Mouse (Mus musculus) ES-E14 (cell line): ENCODE results near the gene Srgap2.

Source experiments
- CHD2 ChIP-seq: IDR thresholded peaks from 2 replicates; pipeline ENCODE4 v1.6.1; 2014; ENCODE audit warnings: mild to moderate bottlenecking, low read depth, low read length, inconsistent platforms
- HCFC1 ChIP-seq: IDR thresholded peaks from 2 replicates; pipeline ENCODE4 v1.6.1; 2012; ENCODE audit warnings: low read length, inconsistent platforms, borderline replicate concordance; ENCODE audit not compliant: insufficient read depth
- MAFK ChIP-seq: IDR thresholded peaks from 2 replicates; pipeline ENCODE4 v1.6.1; 2014; ENCODE audit warnings: mild to moderate bottlenecking, low read depth, low read length, inconsistent platforms; ENCODE audit not compliant: insufficient read depth
- ZNF384 ChIP-seq: IDR thresholded peaks from 2 replicates; pipeline ENCODE4 v1.6.1; 2012; ENCODE audit warnings: low read depth, low read length, inconsistent platforms

DNA sequence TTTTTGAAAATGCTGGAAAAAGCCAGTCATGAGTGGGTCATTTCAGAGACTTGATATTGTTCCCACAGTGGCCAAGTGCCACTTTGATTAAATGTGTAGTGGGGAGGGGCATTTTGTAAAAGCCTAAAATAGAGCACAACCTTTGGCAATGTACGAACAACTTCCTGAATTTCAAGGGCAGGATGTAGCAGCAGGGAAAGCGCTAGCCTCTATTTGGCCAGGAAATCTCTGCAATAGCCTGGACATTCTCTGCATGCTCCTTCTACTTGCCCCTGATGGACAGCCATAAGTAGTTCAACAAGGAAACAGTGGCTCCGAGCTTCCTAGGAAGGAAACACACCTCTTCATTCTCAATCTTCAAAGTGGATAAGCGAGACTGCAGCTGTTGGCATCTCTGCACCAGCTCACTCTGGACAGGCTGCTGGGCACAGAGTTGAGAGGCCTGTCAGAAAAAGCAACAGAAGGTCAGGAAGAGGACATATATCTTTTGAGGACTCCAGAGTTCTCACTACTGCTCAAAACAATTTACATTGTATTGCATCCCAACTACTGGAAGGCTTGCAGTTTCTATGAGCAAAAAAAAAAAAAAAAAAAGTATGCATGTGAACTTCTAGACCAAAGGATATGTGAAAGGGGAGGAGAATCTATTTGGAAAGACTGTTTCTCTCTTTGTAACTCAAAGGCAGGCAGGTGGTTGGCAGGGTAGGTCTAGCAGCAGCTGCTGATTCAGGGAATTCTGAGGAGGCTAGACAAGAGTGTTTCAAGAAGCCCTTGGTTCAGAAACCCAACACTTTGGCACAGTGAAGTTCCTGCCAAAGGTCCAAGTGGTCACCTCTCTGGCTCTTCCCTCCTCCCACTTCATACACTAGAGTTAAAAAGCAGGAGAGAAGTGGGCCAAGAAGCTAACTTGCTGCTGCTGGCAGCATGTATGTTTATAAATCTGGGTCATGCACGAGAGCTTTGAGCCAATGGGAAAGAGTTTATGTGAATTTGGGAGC lies 181.4 kb downstream of the Srgap2 start:
- TF ChIP-seq HCFC1 (no peak), MAFK (no peak), ZNF384 (no peak), CHD2 (no peak)
